Mouse (Mus musculus) liver, embryonic 13.5 days (tissue): ENCODE measurements around the gene Cdh11. TPM values are rescaled to one million over a fixed set of nuclear protein-coding genes. Genes with fewer than 3 reads are reported as not detected.

Experiments used
- ATAC-seq: fragments of 200-750 bp; cut with Nextera tagmentation; 2 replicates; pipeline ENCODE4 v1.8.0; 2017; ENCODE audit warnings: low read depth, mild to moderate bottlenecking, moderate number of reproducible peaks, moderate library complexity
- DNase-seq: peaks from one replicate; pipeline ENCODE4 v3.0.0; 2022
- H3K27ac ChIP-seq: fragments of 300-500 bp; sonication (generic); 2 replicates; pipeline ENCODE4 v1.5.1; 2015; ENCODE audit warnings: moderate library complexity, mild to moderate bottlenecking, inconsistent platforms
- H3K27me3 ChIP-seq: fragments of 300-500 bp; sonication (generic); 2 replicates; pipeline ENCODE4 v1.6.1; 2015; ENCODE audit warnings: mild to moderate bottlenecking, inconsistent platforms
- H3K36me3 ChIP-seq: fragments of 300-500 bp; sonication (generic); 2 replicates; pipeline ENCODE4 v1.6.1; 2015; ENCODE audit warnings: mild to moderate bottlenecking, inconsistent platforms
- H3K4me1 ChIP-seq: fragments of 300-500 bp; sonication (generic); replicated peaks from 2 replicates; pipeline ENCODE4 v1.6.1; 2015; ENCODE audit warnings: inconsistent platforms
- H3K4me2 ChIP-seq: fragments of 300-500 bp; sonication (generic); 2 replicates; pipeline ENCODE4 v1.6.1; 2015; ENCODE audit warnings: inconsistent platforms, mild to moderate bottlenecking, moderate library complexity
- H3K4me3 ChIP-seq: fragments of 300-500 bp; sonication (generic); replicated peaks from 2 replicates; pipeline ENCODE4 v1.5.1; 2015; ENCODE audit warnings: mild to moderate bottlenecking, inconsistent platforms
- H3K9ac ChIP-seq: fragments of 300-500 bp; sonication (generic); 2 replicates; pipeline ENCODE4 v1.6.1; 2015; ENCODE audit warnings: mild to moderate bottlenecking, inconsistent platforms
- H3K9me3 ChIP-seq: fragments of 300-500 bp; sonication (generic); replicated peaks from 2 replicates; pipeline ENCODE4 v1.6.1; 2016; ENCODE audit warnings: inconsistent platforms
- WGBS: fragments of 180-500 bp; shearing (Covaris S2); methylation state at CpG from one replicate; pipeline ENCODE4 v1.1.7; 2015; ENCODE audit not compliant: insufficient replicate concordance; 5-methylcytosine and 5-hydroxymethylcytosine counted together
- polyA plus RNA-seq: library from polyadenylated mRNA; unstranded; fragments of >200 nt; fragmentation: Nextera tagmentation; extraction: Ambion mirVana; gene quantifications from 2 replicates; pipeline ENCODE4 v1.2.1, GENCODE M21; 2015

Gene Cdh11
- 3.5 and 4.3 TPM in 2 replicates for polyA plus RNA-seq

GRCm38 (mm10) chr8:102785592-102786416 is at the start of gene Cdh11:
Cdh11 (minus strand) TSS chr8:102785642.
- H3K27me3 ChIP-seq = peaks cover 69% of the 10 kb centered on the region
- no peak for DNase-seq

GRCm38 (mm10) chr8:102813959-102814358 is 28.5 kb upstream of the Cdh11 start:
- Histone ChIP-seq H3K4me1 (no peaks in the 10 kb centered on the region), H3K9me3 (no peaks in the 10 kb centered on the region), H3K27ac (no peak overlapping the region), H3K36me3 (no peaks in the 10 kb centered on the region), H3K27me3 (no peaks in the 10 kb centered on the region), H3K9ac (no peak overlapping the region), H3K4me3 (no peak overlapping the region), H3K4me2 (no peak overlapping the region)
- 73% methylated on average over 5 of the region's 5 CpGs for WGBS
- DNase-seq (no peak), ATAC-seq (no peak)

More at GRCm38 (mm10) chr8:102785592-102786416, at the start of gene Cdh11:
- Histone ChIP-seq H3K9me3 (no peaks in the 10 kb centered on the region), H3K27ac (no peak within 1 kb of the TSS), H3K4me1 (no peaks in the 10 kb centered on the region), H3K9ac (peak within 1 kb of the TSS; percentile 40; the same call in 1 of the 2 replicates), H3K36me3 (no peaks in the 10 kb centered on the region), H3K4me2 (peak within 1 kb of the TSS; percentile 33), H3K4me3 (peak within 1 kb of the TSS; percentile 44)
- 3% methylated on average over 23 of the region's 23 CpGs for WGBS
- no peak for ATAC-seq

DNA sequence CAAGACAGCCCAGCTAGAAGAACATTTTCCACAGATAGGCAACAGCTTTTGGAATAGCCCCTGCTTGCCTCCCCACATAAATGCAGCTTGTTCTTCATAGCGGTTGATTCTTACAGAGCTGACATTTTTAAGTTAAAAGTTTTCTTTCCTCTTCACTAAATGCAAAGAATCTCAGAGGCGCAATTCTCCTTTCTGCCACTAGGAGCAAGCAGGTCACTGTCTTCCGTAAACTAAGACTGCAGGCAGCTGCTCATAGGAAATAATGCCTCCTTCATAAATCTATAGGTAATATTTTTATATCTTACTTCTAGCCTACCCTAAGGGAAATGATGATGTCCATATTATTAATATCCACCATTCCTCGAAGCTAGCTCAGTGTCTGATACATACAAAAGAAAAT is 4.9 kb upstream of the Cdh11 start:
- H3K27ac ChIP-seq = no peak overlapping the region
- no peaks in the 10 kb centered on the region for H3K9me3 ChIP-seq
- no peak overlapping the region for H3K4me3 ChIP-seq
- no peaks in the 10 kb centered on the region for H3K36me3 ChIP-seq
- no peaks in the 10 kb centered on the region for H3K4me1 ChIP-seq
- 15% methylated on average over 4 of the region's 4 CpGs for WGBS
- DNase-seq (no peak), ATAC-seq (no peak)
- peaks cover 33% of the 10 kb centered on the region for H3K27me3 ChIP-seq
- no peak overlapping the region for H3K9ac ChIP-seq
- H3K4me2 ChIP-seq = no peak overlapping the region

- no peak for ATAC-seq
- Histone ChIP-seq H3K4me2 (peak overlapping the region; percentile 23; the same call in 1 of the 2 replicates), H3K4me3 (no peak overlapping the region), H3K9ac (no peak overlapping the region), H3K27ac (no peak overlapping the region), H3K27me3 (peaks cover 67% of the 10 kb centered on the region), H3K4me1 (no peaks in the 10 kb centered on the region), H3K9me3 (no peaks in the 10 kb centered on the region), H3K36me3 (no peaks in the 10 kb centered on the region)
- no peak for DNase-seq
- WGBS = 3% methylated on average over 26 of the region's 31 CpGs
Observed at GRCm38 (mm10) chr8:102786467-102787360, 1.3 kb upstream of the Cdh11 start.

DNA sequence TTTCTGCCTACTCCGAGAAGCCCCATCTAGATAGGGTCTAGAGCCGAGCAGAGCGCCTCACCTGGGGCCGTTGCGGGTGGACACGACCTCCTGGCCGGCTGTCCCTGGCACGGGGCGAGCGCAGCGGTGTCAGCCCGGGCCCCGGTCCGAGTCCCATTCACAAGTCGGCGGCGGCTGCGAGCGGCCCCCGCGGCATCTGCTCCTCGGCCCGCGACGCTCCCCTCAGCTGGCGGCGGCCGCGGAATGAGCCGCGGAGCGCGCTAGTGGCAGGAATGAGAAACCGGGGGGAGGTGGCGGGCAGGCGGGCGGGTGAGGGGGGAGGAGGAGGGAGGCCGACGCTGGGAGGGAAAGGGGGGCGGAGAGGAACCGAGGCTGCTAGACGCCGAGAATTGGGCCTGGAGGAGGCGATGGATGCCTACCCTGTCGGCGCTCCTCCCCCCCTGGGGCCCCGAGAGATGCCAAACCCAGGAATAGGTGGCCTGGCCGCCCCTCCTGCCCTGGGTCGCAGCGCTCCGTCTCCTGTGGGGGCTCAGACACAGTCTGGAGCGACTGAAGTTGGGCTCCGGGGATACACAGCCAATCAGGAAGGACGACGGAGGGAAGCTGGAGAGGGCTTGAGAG is 497 bp downstream of the Cdh11 start:
- no peaks in the 10 kb centered on the region for H3K9me3 ChIP-seq
- WGBS = 2% methylated on average over 42 of the region's 55 CpGs
- ATAC-seq (no peak), DNase-seq (no peak)
- peak overlapping the region; percentile 44 for H3K4me3 ChIP-seq
- H3K27me3 ChIP-seq = peaks cover 69% of the 10 kb centered on the region
- peak overlapping the region; percentile 33 for H3K4me2 ChIP-seq
- H3K4me1 ChIP-seq = no peaks in the 10 kb centered on the region
- peak overlapping the region; percentile 22; the same call in 1 of the 2 replicates for H3K9ac ChIP-seq
- no peak overlapping the region for H3K27ac ChIP-seq
- H3K36me3 ChIP-seq = no peaks in the 10 kb centered on the region

DNA sequence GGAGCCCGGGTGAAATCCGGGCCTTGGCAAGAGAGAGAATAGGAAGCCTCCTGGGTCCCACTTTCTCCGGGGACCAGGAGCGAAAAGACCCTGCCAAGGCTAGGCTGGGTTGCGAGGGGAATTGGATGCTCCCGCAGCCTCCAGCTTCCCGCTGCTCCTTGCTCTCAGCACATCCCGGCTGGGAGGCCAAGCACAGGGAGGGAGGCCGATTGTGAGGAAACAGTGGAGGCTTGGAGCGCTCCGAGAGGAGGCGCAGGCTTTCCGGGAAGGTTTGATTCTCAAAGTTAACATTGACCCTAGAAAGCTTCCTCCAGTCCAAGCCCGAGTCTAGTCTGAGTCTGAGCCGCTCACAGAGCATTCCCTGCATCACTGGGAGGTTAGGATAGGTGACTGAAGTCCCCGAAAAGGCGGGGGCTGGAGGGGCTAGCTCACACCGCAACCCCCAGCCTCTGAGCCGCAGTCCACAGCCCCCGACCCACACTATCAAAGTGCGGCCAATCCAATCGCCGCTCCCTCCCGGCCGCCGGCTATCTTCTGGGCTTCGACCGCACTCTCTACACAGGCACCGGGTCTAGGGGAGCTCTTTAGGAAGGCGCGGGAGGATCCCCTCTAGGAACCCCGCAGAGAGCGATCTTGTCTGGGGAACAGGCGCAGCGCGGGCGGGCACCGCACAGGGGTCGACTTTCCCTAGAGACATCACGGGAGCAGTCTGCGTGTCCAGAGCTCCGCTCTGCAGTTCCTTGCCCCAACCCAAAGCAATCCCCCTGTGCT is 1.4 kb downstream of the Cdh11 start:
- Histone ChIP-seq H3K27me3 (peaks cover 69% of the 10 kb centered on the region), H3K9me3 (no peaks in the 10 kb centered on the region), H3K4me2 (peak overlapping the region; percentile 33), H3K9ac (peak overlapping the region; percentile 40), H3K27ac (no peak overlapping the region), H3K4me3 (peak overlapping the region; percentile 44), H3K4me1 (no peaks in the 10 kb centered on the region), H3K36me3 (no peaks in the 10 kb centered on the region)
- DNase-seq (no peak), ATAC-seq (no peak)
- WGBS = 1% methylated on average over 42 of the region's 42 CpGs

- no peaks in the 10 kb centered on the region for H3K9me3 ChIP-seq
- peak overlapping the region; percentile 4; the same call in 1 of the 2 replicates for H3K4me2 ChIP-seq
- no peak overlapping the region for H3K27ac ChIP-seq
- H3K27me3 ChIP-seq = peaks cover 62% of the 10 kb centered on the region
- H3K9ac ChIP-seq = no peak overlapping the region
- H3K4me3 ChIP-seq = peak overlapping the region; percentile 44; the same call in 1 of the 2 replicates
- ATAC-seq = no peak
- H3K4me1 ChIP-seq = no peaks in the 10 kb centered on the region
- no peaks in the 10 kb centered on the region for H3K36me3 ChIP-seq
- DNase-seq = no peak
- WGBS = 11% methylated on average over 11 of the region's 11 CpGs
Observed at GRCm38 (mm10) chr8:102782707-102783489, 2.5 kb downstream of the Cdh11 start.

- no peak for DNase-seq
- Histone ChIP-seq H3K4me2 (peak overlapping the region; percentile 33; the same call in 1 of the 2 replicates), H3K36me3 (no peaks in the 10 kb centered on the region), H3K9ac (no peak overlapping the region), H3K4me3 (no peak overlapping the region), H3K4me1 (no peaks in the 10 kb centered on the region), H3K27me3 (peaks cover 42% of the 10 kb centered on the region), H3K27ac (no peak overlapping the region), H3K9me3 (no peaks in the 10 kb centered on the region)
- 6% methylated on average over 12 of the region's 12 CpGs for WGBS
- no peak for ATAC-seq
Observed at GRCm38 (mm10) chr8:102780899-102781298, 4.5 kb downstream of the Cdh11 start.

- DNase-seq (no peak), ATAC-seq (no peak)
- no peaks in the 10 kb centered on the region for H3K4me1 ChIP-seq
- no peaks in the 10 kb centered on the region for H3K9me3 ChIP-seq
- no peak overlapping the region for H3K4me3 ChIP-seq
- no peak overlapping the region for H3K9ac ChIP-seq
- H3K36me3 ChIP-seq = no peaks in the 10 kb centered on the region
- no peaks in the 10 kb centered on the region for H3K27me3 ChIP-seq
- 64% methylated on average over 1 of the region's 1 CpGs for WGBS
- no peak overlapping the region for H3K4me2 ChIP-seq
- no peak overlapping the region for H3K27ac ChIP-seq
Observed at GRCm38 (mm10) chr8:102774594-102774993, 10.8 kb downstream of the Cdh11 start.

GRCm38 (mm10) chr8:102771456-102771855 is 14.0 kb downstream of the Cdh11 start:
- WGBS = 73% methylated on average over 2 of the region's 2 CpGs
- ATAC-seq = no peak

More at GRCm38 (mm10) chr8:102771456-102771855, 14.0 kb downstream of the Cdh11 start:
- no peak overlapping the region for H3K9ac ChIP-seq
- no peak for DNase-seq
- no peak overlapping the region for H3K27ac ChIP-seq
- H3K9me3 ChIP-seq = no peaks in the 10 kb centered on the region
- H3K4me3 ChIP-seq = no peak overlapping the region
- H3K36me3 ChIP-seq = no peaks in the 10 kb centered on the region
- H3K27me3 ChIP-seq = no peaks in the 10 kb centered on the region
- no peak overlapping the region for H3K4me2 ChIP-seq
- H3K4me1 ChIP-seq = no peaks in the 10 kb centered on the region
